Mouse (Mus musculus): ENCODE results near the gene Arhgdia.
"Not testable (repeated sequence)": the region's sequence is repeated elsewhere in the genome, so short reads cannot be mapped to it uniquely, and the experiment has no call there.

The Arhgdia gene

GRCm38 (mm10) chr11:120578024-120578693 is 3.3 kb downstream of the Arhgdia start:
- DNase-seq: peak; percentile 25 to 26

DNA sequence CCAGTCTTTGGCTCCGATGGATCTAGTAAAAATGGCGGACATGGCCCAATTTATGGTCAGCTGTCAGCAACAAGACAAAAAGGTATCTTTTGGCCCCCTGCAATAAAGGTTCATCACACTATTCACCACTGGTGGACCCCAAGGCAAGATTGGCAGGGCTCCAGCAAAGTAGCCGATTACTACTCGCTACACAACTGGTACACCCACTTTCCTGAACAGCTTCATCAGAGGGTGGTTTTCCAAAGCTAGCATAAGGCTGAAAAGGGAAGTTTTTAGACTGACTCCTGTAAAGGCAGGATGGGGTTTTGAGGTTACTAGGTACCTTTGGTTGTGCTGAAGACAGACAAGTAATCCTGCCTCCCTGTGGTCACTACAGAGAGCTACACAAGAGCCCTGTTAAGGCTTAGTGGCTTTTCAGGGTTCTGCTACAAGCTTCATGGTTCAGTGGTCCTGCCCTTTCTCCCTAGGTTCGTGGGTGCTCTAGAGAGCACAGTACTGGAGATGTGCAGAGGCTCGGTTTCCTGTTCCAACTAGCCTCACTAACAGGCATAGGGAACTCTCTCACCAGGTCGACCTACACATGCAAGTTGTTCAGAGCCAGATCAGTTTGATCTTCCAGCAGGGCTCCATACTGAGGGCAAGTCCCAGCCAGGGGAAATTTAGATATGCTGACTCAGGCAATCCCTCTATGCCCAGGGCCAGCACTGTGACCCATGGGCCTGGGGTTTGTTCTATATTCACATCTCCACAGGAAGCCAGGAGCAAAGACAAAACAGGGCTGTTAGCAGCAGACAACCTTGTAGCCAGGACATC is 4.0 kb downstream of the Arhgdia start:
- peak; percentile 42 to 63 for DNase-seq

GRCm38 (mm10) chr11:120576365-120576981 is 5.0 kb downstream of the Arhgdia start:
- DNase-seq: no peak

DNA sequence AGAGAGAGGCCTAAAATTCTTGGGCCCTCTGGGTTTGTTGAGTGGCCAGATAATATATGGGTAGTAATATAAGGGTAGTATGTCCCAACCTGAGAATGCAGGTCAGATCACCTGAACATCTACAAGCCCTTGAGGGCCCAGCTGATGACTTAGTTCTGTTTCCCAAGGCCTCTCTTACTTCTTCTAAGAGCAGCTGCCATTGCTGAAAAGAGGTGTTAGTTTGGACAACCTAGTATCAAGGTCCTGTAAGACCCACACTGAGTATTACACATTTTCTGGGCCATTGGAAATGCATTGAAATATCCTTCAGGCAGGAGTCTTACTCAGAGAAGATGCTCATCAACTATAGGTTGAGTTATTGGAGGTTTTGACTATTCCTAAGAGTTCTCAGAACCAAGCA is 5.5 kb downstream of the Arhgdia start:
- DNase-seq: no peak

GRCm38 (mm10) chr11:120575046-120575445 is 6.4 kb downstream of the Arhgdia start:
- no peak for DNase-seq

DNA sequence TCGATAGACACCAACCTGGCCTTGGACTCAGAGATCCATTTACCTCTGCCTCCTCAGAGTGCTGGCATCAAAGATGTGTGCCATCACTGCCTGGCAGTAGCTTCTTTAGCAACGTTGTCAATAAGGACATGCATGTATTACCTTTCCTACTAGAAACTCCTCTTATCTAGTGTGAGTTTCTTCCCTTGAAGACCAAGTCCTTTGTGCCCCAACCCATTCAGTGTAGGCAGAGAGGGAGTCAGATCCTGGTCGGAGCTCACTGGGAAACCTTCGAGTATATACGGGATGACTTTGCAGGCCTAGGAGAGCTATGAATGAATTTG is 7.2 kb downstream of the Arhgdia start:
- DNase-seq: no peak

DNA sequence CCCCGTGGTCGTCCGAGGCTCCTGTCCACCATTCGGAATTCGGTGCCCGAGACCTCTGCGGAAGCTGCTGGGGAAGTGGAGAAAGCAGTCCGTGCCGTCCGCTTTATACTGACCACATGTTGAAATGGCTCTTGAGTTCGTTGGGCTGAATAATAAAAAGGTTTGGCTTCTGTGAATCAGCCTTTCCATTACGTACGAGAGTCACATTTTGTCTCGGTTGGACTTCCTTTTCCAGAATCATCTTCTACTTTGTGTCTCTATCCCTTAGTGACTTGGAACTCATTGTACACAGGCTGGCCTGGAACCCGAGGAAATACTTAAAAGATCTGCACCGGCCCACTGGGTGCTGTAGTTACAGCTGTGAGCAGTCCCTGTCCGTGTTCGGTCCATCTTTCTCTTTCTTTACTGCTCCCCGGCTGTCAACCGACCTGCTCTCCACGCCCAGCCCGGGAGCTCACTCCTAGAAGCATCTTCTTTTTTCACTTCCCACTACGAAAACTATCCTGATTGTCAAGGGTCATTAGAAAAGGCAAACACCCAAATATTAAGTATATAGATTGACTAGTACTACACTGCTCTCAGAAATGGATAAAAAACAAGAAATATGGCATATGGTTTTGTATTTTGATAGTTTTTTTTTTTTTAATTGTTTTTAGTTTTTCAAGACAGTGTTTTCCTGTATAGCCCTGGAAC is 7.7 kb downstream of the Arhgdia start:
- no peak for DNase-seq

- peak; percentile 100 for DNase-seq
These were observed 8.5 kb downstream of the Arhgdia start, which contains the start of gene P4hb for GRCm38 (mm10) chr11:120572752-120573584. P4hb (minus strand) TSS chr11:120573253.

GRCm38 (mm10) chr11:120572417-120572751 is 9.0 kb downstream of the Arhgdia start:
- peak in 1 of 2 experiments; percentile 41 for DNase-seq

DNA sequence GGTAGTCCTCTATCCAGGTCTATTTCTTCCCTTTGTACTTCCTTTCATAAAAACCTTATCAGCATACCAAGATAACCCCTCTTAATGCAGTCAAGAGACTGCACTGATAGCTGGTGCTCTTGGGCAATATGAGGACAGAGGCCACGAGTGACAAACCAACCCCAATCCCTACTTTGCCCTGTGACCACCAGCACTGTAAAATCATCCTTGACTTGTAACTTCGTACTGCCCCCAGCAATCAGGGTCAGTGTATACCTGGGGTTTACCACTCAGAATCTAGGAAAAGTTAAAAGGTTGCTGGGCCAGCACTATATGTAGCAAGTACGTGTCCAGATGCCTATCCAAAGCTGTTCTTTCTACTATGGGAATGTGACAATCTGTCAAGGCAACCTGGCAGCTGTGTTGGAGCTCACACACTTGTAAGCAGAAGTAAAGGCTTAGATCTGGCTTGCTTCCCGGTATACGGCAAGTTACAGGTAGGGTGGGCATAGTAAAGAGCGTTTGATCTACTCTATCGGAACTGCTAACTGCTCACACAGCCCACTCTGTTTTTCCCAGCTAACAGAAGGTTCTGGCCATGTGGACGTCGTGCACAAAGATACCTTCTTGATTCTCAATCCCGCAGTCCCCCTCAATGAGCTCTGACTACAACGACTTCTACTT is 9.5 kb downstream of the Arhgdia start:
- DNase-seq: no peak

DNA sequence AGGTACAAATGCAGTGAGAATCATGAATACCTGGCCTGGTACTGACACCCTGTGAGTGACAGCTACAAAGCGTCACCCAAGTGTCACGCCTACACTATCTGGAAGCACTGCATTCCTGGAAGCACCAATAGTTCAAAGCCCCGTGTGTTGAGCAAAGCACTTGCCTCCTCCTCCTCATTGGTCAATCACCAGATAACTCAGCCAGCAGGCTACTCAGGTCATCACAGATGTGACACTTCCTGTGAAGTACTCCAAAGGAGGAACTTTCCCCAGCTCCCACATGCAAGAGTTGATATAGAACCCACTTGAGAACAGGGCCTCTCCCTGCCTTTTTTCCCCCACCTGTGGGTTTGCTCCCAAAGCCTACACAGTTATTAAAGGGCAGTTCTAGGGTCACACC is 10.3 kb downstream of the Arhgdia start:
- no peak for DNase-seq

GRCm38 (mm10) chr11:120568324-120568723 is 13.1 kb downstream of the Arhgdia start:
- DNase-seq: no peak

DNA sequence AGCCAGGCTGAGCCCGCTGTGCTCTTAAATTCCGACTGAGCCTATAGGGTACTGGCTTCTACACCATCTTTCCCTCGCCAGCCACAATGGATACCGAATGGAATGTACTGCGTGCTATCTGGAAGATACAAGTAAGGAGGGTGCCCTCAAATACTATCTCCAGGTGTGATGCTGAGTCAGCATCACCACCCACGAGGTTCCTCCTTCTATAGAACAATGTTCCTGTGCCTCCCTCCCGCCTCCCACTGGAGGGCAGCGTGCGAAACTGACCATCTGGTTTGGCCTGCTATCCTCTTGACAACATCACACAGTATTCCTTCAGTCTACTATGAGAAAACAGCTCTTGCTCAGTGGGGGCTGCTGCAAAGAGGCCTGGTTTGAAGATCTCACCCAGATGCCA is 16.3 kb downstream of the Arhgdia start:
- DNase-seq: no peak

DNA sequence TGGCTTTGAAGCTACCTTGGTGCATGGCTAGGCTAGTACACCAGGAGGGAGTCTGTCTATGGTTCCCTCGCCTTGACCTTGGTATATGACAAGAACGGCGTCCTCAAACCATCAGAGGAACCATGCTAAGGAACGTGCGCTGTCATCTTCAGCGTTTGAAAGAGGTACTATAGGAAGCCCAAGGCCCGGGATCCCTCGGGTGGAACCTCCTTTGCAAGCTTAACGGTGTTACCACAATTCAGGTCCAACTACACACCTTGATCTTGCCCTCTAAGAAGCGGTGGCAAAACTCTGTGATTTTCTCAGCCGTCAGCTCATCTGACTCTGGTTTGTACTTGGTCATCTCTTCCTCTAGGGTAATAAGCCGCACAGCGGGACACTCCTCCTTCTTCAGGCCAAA is 18.5 kb downstream of the Arhgdia start:
- DNase-seq: no peak

DNA sequence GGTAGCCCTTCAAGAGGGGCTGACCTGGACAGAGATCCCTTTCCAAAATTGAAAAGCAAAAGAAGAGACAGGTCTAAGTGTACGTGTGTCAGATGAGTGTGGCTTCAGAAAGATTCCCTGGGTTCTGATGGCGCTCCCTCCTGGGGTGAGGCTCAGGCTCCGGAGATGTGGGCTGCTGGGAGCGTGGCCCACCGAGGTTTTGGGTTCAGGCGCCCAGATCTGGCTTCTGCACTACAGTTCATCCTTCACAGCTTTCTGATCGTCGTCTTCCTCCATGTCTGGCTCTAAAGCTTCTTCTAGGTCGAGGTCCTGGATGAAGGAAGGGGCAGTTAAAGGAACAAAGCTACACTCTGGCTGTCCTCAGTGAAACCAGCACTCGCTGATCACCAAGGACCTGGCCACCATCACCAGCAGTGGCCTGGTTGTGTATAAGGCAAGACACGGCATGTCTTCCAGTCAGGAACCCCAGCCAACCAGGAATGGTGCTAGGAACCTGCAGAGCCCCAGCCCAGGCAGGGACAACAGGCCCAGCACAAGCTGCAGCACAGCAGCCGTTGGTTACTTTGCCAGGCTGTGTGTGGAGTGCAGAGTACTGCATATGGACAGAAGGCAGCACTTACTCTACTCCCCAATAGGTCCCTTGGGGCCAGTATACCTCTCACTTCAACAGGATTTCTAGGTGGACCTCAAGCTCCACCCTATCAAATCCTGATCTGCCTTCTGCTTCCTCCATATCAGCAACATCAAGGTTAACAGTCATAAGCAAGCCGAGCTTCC is 20.3 kb downstream of the Arhgdia start:
- no peak for DNase-seq

GRCm38 (mm10) chr11:120558843-120559242 is 22.6 kb downstream of the Arhgdia start:
- not testable (repeated sequence) for DNase-seq

DNA sequence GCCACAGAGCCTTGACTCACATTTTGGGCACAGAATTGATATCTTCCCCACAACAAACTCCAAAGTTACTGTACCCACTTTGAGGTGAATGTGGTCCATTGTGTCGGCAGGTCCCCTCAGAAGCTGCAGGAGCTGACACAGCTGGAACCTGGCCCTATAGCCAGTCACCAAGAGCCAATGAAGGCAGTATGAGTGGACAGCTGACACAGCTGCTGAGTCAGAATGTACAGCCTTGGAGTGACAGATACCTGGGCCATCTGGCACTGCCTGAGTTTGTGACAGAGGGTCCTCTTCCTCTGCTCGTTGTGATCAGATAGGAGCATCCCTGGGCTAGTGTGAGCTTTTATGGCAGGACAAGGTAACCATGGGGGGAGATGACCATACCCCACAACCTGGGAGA is 26.2 kb downstream of the Arhgdia start:
- no peak for DNase-seq

- DNase-seq: no peak
These were observed 26.6 kb downstream of the Arhgdia start for GRCm38 (mm10) chr11:120554834-120555233.

GRCm38 (mm10) chr11:120552736-120553135 is 28.7 kb downstream of the Arhgdia start:
- no peak for DNase-seq

- DNase-seq: no peak
These were observed 30.5 kb downstream of the Arhgdia start, which contains the start of gene Ppp1r27 for GRCm38 (mm10) chr11:120550810-120551440. Ppp1r27 (minus strand) TSS chr11:120551132.
